Mouse (Mus musculus): Measurements from ENCODE around the gene Atp12a.

The Atp12a gene

DNA sequence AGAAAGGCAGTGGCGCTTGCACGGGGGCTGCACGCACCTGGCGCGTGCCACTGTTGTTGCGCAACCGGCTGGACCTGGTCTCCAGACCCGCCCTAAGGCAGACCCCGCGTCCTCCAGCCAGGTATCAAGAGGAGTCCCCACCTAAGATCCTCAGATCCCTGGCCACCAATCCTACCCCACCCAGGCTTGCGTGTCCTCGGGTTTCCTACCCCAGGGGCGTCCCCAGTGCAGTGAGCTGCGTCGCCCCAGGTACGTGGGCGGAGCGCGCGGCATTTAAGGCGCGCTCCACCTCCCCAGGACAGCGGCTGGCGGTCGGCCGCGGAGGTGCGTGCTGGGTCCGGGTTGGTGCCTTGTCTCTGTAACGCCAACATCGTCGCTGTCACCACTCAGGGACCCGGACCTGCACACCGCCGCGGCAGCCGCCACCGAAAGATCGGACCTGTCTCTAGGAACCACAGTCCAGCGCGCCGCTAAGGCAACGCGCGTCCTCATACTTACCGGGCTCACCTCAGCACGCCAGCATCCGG lies at the start of gene Atp12a:
Gene Atp12a, plus strand, starts transcription at position 358 of the 527 bp plus-strand sequence.
- DNase-seq (ENCODE audit: inconsistent ontology term): peak; percentile 16

DNA sequence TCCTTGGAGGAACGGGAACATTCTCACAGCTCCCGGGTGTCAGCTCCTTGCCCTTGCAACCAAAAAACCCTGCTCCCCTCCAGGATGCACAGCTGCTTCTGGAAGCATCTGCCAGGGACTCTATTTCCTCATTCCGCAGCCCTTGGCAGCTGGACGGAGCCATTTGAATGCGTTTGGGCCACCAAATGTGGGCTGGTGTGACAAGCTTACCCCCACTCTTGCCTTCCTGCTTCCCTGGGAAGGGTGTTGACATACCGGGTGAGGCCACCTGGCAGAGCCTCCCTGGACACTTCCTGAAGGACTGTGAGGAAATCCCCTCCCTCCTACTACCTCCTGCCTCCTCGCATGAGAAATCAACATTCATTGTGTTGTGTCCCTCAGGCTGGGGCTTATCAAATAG lies 49.3 kb upstream of the Atp12a start:
- DNase-seq (ENCODE audit: inconsistent ontology term): no peak

DNA sequence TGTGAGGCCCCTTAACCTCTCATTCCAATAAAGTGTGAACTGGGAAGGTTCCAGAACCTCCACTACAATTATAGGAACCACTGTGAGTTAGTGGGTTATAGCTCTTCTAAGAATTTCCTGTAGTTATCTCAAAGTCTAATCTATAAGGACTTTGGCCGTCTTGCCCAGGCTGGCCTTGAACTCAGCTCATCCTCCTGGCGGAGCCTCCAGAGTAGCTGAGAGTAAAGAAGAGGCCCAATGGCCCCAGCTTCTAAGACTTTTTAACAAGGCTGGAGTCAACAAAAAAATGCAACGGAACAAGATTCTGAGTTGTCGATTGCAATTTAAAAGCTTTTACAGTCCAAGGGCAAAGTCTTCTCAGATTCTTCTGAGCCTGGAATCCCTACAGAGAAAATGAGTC lies 48.5 kb upstream of the Atp12a start:
- no peak for DNase-seq (ENCODE audit: inconsistent ontology term)

DNA sequence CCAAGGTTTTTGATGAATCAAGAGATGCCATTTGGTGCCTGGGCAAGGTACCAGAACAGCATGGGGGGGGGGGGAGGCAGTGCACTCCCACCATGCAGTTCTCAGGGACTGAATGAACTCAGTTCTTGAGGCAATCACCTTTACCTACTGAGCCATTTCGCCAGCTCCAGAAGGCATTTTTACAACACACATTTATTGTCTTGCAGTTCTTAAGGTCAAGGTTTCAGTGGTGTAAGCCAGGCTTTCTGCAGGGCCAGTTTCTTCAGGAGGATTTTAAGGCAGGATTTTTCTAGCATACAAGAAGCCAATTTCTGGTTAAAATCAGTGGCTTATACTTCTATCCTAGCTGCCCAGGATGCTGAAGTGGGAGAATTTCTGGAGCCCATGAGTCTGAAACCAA lies 41.9 kb upstream of the Atp12a start:
- no peak for DNase-seq (ENCODE audit: inconsistent ontology term)

DNA sequence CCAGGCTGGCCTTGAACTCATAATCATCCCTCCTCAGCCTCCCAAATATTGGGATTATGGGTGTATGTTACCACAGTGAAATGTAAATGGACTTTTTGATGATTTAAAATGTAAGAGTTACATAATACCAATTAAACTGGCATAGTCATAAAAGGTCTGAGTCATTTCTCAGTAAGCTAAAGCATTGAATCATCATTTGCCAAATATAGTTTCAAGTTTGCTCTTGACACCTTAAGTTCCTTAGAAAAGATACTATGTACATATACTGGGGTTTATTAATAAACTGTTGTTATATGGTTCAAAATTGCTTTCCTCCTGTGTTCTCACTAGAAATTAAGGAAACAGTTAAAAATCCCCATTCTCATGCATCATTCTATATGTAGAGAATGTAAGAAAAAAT lies 39.8 kb upstream of the Atp12a start:
- peak; percentile 11 for DNase-seq (ENCODE audit: inconsistent ontology term)

DNA sequence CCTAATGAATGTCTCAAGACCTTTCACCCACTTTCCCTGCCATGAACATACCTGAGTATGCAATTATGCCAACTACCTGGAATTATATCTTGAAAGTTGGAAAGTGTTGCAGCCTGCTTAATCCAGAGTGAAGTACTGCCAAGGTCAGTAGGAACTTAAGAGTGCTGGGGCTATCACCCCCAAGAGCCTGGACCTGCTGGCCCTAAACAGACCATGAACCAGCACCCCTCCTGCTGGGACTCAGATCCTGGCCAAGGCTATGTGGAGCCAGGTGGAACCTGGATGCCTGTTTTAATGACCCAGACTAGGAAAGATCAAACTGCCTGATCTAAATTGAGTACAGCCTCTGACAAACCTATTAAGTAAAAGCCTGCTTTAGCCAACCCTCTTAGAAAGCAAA lies 31.2 kb upstream of the Atp12a start:
- DNase-seq (ENCODE audit: inconsistent ontology term): no peak

DNA sequence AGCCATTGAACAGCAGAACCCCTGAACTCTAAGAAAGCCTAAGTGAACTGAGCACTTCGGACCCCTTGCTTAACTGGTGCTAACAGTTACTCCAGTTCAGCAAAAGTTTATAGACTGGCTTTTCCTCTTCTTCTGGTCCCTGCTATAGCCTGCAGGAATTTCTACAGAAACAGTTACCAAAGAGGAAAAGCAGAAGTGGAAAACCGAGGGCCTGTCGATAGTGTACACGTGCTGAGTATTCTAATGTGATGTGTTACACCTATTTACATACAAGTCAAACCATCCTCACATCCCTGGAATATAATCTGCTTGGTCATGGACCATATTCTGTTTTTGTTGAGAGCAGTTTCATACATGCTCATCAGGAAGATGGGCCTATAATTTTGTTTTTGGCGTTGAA lies 30.4 kb upstream of the Atp12a start:
- DNase-seq (ENCODE audit: inconsistent ontology term): no peak

DNA sequence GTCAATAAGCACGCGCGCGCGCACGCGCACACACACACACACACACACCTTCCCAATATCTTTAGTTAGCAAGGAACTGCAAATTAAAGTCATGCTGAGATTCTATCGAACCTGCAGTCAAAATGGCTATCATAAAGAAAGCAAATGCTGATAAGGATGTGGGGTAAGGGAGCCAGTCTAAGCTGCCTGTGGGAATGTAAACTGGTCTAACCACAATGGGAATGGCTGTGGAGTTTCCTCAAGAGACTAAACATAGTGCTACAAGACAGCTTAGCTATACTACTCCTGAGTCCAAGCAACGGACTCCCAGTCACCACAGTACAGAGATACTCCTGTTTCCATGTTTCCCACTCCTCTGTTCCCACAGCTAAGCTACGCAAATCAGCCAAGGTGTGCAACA lies 28.8 kb upstream of the Atp12a start:
- no peak for DNase-seq (ENCODE audit: inconsistent ontology term)

DNA sequence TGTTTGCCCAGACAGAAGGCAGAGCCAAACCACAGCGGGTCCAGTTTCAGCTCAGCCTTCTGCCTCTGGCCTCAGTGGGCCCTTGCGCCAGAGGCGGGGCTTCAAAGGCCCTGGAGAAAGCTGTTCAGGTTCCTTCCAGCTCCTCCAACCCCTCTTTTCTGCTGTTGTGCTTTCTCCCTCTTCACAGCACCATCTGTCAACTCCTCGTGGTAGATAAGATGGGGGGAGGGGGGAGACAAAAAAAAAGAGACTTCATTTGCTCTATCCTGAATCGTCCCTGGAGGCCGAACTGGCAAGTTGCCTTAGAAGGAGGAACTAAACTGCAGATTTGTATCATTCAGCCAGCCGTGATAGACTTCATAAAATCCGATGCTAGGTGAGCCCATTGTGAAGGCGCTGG lies 27.8 kb upstream of the Atp12a start:
- no peak for DNase-seq (ENCODE audit: inconsistent ontology term)

DNA sequence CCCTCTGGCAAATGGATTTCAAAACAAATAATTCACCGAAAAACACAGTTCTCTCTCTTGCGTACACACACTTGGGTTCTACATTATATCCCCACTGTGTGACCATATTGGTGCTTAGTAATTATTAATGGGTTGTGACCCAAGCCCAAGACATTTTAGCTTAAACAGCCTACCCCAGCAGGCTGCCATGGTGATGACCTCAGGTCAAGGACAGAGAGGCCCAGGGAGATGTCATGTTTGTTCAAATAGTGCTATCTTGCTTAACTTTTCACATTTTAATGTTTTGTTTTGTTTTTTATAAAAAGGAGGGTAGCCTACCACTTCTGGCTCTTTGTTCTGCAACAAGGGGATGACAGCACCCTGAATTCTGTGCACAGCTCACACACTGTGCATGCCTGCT lies 27.2 kb upstream of the Atp12a start:
- no peak for DNase-seq (ENCODE audit: inconsistent ontology term)

DNA sequence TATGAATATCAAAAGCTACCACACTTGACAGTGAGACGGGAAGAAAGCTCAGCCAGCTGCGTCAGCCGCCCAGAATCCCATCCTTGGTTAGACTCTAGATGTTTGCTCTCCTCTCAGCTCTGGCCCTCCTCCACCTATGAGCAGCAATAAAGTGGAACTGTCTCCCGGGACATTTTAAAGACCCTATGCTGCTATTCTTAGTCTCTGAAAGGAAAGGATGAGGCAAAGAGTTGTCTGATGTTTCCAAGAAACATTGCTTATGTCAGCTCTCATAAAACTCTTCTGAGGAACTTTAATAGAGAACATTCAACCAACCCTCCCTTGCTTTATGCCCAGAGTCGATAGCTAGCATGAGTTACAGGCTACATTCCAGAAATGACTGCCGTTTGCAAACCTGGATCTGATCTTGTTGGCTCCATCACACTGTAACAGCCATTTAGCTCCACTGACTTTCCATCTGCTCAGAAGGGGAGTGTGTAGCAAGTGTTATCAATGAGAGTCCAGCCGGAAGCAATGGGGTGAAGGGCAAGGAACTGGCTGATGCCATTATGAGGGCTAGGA lies 25.9 kb upstream of the Atp12a start:
- no peak for DNase-seq (ENCODE audit: inconsistent ontology term)

DNA sequence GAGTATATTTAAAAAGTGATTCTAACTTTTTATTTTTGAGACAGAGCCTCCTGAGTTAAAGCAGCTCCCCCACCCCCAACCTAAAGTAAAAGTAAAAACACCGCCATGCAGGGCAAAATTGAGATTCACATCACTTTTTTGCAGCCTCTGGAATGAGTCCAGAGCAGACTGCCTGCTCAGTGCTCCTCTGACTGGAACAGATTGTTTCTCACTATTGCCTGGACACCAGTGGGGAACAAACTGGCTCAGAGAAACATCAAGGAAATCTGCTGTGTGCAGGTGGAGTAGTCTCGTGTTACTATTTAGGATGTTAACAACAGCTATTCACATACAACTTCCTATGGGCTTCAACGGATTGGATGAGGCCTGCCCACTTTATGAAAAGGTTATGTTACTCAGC lies 16.2 kb upstream of the Atp12a start:
- DNase-seq (ENCODE audit: inconsistent ontology term): no peak

DNA sequence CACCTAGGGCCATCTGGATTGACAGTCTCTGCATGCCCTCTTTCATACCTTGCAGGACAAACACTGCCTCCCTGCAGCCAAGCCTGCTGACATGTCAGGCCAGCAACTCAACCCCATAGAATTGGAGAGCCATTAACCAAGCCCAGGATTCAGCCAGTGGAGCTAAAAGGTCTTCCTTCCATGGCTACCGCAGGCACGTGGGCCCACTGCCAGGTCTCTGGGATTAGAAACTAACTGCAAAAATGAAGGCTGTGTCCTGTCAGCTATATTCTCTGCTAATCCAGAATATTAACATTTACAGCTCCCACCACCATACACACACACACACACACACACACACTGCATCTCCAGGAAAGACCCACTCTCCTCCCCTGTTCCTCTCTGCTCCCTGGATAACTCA lies 15.3 kb upstream of the Atp12a start:
- DNase-seq (ENCODE audit: inconsistent ontology term): no peak

DNA sequence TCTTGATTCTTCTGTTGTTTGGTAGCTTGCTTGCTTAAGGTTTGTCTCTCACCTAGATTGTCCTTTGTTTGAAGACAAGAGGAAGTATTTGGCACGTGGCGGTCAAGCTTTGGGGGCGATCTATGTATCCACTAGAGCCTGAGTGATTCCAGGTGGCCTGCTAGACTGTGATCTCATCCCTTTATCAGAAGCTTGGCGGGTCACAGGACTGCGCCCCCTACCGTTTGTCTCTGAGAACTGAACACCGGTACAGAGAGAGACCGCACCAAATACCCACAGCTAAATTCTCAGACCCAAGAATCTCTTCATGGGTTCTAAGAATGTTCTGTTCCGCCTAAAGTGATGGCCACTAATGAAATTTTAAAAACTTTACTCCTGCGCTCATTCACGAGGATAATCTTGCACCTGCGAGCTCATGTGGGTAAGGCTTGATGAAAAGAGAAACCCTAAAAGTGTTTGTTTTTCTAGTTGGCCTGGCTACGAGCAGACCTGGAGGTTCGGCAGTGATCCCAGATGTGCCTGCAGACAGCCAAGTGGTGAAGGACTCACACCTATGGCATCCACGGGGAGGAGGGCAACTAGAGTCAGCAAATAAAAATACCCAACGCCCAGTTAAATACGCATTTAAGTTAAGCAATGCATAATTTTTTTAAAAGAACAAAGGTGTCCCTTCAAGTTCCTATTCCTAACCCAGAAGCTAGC lies 12.8 kb upstream of the Atp12a start:
- no peak for DNase-seq (ENCODE audit: inconsistent ontology term)

DNA sequence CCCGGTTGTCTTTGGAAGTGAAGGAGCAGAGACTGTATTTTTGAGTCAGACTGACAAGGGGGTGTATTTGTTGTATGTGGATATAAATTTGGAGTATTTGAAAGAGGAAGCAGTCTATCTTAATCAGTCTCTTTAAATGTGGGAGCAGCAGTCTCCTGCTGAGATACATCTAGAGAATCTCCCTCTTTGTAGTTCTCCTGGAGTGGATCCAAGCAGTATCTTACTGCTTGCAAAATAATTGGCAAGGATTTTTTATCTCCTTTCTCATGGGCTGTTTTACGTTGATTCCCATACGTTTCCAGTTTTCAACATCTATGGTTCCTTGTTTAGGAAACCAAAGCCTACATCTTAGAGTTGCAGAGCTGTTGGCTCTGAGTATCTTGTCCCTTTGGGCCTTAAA lies 10.1 kb upstream of the Atp12a start:
- no peak for DNase-seq (ENCODE audit: inconsistent ontology term)

DNA sequence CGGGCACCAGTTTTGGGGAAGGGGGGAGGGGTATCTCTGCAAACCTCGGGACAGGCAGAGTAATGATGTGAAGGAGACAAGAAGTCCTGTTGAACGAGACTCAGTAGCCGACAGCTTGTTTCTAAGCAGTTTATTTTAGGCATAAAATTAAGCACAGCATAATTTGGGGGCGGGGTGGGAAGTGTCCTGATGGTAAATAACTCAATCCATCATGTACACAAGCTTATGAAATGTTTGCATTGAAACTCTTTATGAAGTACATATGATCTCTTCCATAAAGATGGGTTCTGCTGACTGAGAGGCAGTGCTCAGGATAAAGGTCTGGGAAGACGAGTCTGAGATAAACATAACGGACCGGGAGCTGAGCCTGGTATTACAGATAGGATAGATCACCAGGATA lies 9.5 kb upstream of the Atp12a start:
- DNase-seq (ENCODE audit: inconsistent ontology term): no peak

DNA sequence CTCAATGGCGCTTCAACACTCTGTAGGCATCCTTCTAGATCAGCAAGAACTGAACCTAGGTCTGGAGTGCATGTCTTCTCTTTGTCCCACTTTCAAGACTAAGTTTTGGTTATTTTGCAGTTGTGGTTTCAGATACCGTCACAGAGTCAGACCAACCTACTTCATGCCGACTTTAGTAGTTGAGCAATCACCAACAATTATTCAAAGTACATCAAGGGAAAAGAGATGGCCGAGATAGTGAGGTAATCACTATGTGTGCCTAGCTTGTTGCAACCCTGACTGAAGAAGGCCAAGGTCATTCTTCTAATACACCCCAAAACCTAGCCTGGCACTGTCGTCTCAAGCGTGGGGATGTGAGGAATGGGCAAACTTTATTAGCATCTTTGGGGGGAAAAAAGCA lies 8.7 kb upstream of the Atp12a start:
- DNase-seq (ENCODE audit: inconsistent ontology term): no peak

DNA sequence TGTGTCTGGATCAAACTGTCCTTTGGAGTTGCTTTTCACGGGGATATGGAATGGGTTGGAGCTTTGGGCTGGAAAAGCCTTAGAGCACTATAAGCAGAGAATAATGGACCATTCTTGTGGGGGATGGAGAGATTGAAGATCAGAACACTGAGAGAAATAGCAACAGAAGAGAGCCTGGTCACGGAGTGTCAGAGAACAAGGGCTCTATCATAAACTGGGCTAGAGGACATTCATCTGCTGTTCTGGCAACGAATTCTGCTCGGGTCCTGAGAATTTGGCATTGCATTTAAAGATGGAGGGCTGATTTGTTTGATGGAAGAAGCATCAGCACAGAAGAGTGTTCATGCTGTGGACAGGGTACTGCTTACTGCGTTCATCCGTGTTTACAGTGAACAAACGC lies 6.4 kb upstream of the Atp12a start:
- no peak for DNase-seq (ENCODE audit: inconsistent ontology term)

DNA sequence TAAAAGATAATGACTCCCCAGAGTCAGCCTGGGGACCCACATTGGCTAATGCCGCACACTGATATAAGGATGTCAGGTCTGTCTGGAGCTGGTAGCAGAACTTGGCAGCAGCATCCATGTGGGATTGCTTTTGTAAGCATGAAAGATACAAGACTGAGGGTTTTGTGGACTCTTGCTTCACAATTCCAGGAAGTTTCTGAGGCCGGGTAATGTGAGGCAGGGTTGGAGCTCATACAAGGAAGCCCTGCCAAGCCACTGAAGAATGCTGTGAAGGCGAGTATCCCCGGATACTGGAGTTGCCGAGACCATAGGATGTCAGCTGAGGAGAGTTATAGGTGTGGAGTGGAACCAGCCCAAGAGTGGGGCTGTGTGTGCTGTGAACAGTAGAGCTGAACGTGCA lies 5.7 kb upstream of the Atp12a start:
- peak; percentile 48 for DNase-seq (ENCODE audit: inconsistent ontology term)

DNA sequence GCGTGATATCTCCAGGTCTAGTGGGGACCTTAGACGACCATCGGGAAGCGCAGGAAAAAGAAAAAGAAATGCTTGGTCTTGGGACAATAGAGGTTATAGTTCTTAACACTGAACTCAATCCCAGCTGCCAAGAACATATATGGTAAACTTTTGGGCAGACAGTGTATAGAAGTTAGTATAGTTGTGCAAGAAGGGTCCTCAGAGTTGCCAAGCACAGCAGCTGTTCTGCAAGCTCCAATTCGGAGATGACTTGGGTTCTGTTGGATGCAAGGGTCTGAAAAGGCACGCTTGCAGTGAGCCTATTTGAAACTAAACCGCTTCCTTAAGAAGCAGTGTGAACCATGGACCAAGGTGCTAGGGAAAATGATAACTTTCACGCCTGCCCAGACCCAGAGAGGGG lies 424 bp downstream of the Atp12a start:
- no peak for DNase-seq (ENCODE audit: inconsistent ontology term)

DNA sequence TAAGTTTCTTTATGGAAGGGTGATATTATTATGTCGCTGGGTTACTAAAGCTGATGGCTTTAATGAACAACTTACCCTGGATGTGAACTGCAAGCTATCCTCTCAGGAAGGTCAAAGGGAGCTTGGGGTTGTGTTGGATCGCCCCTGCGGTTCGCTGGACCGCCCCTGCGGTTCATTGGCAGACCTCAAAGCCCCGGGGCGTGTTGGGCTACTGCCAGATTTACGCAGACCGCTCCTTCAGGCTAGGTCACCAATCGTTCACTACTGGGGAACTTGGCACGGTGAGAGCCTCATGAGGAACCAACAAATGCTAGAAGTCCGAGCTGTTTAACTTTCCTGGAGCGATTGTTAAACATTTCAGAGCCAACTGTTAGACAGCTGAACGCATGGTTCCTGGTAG lies 1.8 kb downstream of the Atp12a start:
- peak; percentile 47 for DNase-seq (ENCODE audit: inconsistent ontology term)

DNA sequence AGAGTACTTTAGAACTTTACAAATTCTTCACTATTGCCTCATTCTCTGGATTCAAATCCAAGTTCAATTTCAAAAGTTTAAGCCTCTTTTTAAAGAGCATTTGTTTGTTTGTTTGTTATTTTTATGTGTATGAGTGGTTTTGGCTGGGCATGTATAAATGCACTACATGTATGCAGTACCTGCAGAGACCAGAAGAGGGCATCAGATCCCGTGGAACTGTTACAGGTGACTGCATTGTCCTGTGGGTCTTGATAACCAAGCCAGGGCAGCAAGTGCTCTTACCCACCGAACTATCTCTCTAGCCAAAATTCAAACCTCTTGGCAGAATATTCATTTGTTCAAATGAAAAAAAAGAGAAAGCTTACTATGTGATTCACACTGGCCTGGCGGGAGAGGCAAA lies 4.0 kb downstream of the Atp12a start:
- no peak for DNase-seq (ENCODE audit: inconsistent ontology term)

DNA sequence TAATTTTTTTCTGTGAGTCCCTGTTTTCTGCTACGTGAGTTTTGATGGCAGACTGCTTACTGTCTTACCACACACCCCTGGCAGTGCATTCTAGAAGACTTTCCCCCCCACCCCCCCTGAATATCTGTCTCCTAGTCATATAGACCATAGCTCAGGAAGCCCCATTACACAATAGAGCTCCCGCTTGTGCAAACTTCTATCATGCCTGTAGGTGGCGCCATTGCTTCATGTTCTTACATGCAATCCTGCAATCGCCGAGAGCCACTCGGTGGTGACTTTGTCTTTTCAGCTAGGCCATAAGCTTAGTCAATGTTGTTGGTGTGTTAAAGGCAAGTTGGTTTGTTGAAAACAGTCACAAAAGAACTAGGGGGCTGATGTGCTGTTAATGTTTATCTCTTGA lies 10.9 kb downstream of the Atp12a start:
- DNase-seq (ENCODE audit: inconsistent ontology term): peak; percentile 59

DNA sequence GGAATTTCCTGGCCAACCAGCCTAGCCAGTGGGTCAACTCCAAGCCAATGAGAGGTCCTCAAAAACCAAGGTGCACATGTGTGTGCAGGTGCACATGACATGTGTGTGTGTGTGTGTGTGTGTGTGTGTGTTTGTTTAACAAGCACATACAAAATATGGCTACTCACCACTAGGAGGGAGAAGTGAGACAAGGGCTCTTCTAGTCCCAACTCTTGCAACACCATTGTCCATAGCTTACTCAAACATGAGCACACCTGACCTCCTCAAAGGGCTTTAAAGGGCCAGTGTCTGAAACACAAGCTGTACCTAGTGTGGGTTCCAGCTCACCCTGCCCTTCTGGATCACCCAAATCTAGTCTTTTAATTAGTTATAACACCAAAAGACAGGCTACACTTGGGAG lies 12.9 kb downstream of the Atp12a start:
- no peak for DNase-seq (ENCODE audit: inconsistent ontology term)
